Mouse (Mus musculus) bone marrow, adult 2 months (tissue): ENCODE results near the gene Lgi4.

Experiments
- CTCF ChIP-seq: fragments of 200-500 bp; IDR thresholded peaks from 2 replicates; pipeline ENCODE4 v1.5.1; 2011; ENCODE audit warnings: low read length, control low read depth; ENCODE audit not compliant: control insufficient read depth, insufficient read depth
- POLR2A ChIP-seq: fragments of 200-500 bp; IDR thresholded peaks from 2 replicates; pipeline ENCODE4 v1.6.1; 2011; ENCODE audit warnings: low read depth, mild to moderate bottlenecking, control low read depth, low read length, borderline replicate concordance; ENCODE audit not compliant: control insufficient read depth

GRCm38 (mm10) chr7:31070324-31070723, 11.2 kb downstream of the Lgi4 start:
- TF ChIP-seq CTCF (no peak), POLR2A (no peak)
